Mouse (Mus musculus) erythroblast, embryonic 14.5 days (primary cell): ENCODE data around the gene Olfr616.

Experiments
- GATA1 ChIP-seq: IDR thresholded peaks from 2 replicates; pipeline ENCODE4 v1.6.1; 2012; ENCODE audit warnings: low read length, inconsistent platforms, mixed read lengths
- TAL1 ChIP-seq: IDR thresholded peaks from 3 replicates; pipeline ENCODE4 v1.6.1; 2012; ENCODE audit warnings: low read length, inconsistent platforms, mixed read lengths

DNA sequence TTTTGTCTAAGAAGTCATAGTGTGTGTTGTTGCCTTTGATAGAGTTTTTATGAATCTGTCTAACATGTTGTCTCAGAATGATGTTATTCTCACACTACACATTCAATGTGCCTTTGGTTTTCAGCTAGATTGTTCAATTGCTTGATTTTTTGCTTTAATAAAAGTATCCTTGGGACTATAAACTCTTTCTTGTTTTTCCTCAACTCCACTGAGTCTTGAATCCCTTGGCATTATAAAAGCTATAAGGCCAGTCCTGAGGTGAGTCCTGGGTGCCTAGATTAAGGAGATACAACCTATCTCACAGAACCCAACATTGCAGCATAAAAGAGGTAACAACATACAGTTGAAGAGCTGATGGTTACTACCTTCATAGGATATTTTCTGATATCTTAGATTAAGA, 31.3 kb upstream of the Olfr616 start, which contains the start of gene Olfr619:
- no peak for TF ChIP-seq GATA1
- TF ChIP-seq TAL1, result no peak
